Mouse (Mus musculus): ENCODE data around the gene Hoxa9.

Hoxa9 gene

GRCm38 (mm10) chr6:52244471-52245039 lies 13.7 kb upstream of the Hoxa9 start:
- no peak for DNase-seq (ENCODE audit: extremely low read depth, low read depth)

GRCm38 (mm10) chr6:52243681-52244121 lies 12.8 kb upstream of the Hoxa9 start:
- no peak for DNase-seq (ENCODE audit: extremely low read depth, low read depth)

- DNase-seq (ENCODE audit: extremely low read depth, low read depth) = no peak
These were observed 12.0 kb upstream of the Hoxa9 start for GRCm38 (mm10) chr6:52242801-52243332.

DNA sequence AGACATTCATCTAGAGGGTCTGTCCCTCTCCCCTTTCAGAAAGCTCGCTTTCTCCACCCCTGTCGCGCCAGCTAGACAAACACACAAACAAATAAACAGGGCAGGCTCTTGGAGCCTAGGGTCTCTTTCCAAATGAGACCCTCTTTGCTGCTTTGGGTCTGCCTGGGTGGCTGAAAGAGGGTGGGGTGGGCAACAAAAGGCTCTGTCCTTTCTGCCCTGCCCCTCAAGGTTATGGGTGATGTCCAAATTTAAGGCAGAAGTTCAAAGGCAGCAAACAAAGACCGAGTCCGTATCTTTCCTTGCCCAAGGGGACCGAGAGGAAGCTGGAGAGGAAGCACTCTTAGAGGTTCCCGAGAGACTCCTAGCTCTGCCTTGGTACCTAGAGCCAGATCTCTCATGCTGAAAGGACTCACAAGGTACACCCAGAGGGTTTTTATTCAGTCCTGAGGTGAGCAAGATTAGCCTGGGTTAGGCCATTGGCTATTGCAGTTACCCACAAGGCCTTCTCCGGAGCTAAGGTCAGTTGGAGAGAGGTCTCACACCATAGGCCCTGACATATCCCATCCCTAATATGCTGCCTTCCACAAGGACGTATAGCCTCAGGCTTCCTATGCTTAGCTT lies 10.2 kb upstream of the Hoxa9 start:
- DNase-seq (ENCODE audit: extremely low read depth, low read depth) = no peak

- no peak for DNase-seq (ENCODE audit: extremely low read depth, low read depth)
These were observed 9.6 kb upstream of the Hoxa9 start, which contains the start of gene Hoxa10 for GRCm38 (mm10) chr6:52240389-52241000. Gene Hoxa10 (minus strand): TSS chr6:52240854.

DNA sequence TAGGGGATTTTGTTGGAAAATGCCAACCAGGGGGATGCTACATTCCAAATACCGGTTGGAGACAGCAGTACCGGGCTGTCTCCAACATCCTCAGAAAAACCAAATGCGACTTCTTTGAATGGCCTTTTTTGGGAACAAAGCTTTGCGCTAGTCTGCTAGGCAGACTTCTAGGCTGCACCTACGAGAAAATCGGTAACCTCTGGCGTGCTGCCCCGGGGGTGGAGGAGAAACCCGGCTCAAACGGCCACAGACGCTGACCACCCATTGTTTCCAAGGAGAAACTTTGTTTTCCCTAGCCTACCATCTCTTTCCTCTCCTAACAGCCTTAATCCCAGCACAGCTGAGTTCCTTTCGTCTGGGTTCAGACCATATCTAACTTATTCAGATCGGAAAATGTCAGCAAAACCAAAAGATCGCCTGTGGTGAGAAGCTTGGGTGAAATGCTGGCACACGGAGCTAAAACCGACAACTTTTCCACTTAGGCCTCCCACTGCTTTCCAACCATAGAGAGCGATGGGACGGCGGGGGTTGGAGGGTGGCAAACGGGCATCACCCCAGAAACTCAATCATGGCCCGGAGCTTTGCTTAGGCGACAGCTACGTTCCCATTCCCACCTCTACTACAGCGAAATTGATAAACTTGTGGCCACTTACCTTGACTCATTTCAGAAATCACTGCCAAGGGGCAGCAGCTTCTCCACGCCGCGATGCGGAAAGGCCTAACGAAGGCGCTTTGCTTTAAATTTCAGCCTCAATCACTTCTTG lies 8.9 kb upstream of the Hoxa9 start:
- no peak for DNase-seq (ENCODE audit: extremely low read depth, low read depth)

- no peak for DNase-seq (ENCODE audit: extremely low read depth, low read depth)
These were observed 8.1 kb upstream of the Hoxa9 start for GRCm38 (mm10) chr6:52238976-52239375.

DNA sequence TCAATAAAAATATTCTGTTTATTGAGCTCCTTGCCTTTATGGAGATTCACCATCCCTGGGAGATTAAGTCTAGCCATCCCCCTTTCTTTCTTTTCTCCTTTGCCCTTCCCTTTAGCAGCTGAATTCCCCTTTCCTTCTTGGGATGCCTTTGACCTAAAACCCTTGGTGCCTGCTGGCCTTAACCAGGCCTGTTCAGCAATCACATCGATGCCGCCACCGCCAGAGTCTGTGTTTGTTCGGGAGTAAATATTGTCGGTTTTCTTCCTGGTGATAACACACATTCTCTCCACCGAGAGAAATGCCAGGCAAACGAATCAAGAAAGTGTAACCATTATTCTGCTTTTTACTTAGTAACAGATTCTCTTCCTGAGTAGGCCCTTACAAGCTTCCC lies 7.3 kb upstream of the Hoxa9 start:
- no peak for DNase-seq (ENCODE audit: extremely low read depth, low read depth)

- DNase-seq (ENCODE audit: extremely low read depth, low read depth) = no peak
These were observed 6.7 kb upstream of the Hoxa9 start for GRCm38 (mm10) chr6:52237346-52238154.

DNA sequence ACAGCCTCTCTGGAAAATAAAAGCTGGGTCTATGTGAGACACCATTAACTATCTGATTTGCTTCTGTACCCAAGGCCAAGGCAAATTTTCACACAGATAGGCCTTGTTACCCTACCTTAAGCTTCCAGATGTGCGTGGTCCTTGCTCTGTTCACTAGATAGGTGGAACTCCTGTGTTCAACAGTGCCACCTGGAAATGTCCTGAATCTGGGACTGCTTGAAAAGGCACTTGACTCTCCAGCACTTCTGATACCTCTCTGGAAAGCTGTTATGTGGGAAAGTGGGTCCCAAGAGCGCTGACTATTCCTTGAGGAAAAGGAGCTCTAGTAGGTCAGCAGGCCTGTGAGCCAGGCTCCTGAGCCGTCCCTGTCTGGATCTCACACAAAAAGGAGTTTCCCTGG lies 5.9 kb upstream of the Hoxa9 start:
- no peak for DNase-seq (ENCODE audit: extremely low read depth, low read depth)

DNA sequence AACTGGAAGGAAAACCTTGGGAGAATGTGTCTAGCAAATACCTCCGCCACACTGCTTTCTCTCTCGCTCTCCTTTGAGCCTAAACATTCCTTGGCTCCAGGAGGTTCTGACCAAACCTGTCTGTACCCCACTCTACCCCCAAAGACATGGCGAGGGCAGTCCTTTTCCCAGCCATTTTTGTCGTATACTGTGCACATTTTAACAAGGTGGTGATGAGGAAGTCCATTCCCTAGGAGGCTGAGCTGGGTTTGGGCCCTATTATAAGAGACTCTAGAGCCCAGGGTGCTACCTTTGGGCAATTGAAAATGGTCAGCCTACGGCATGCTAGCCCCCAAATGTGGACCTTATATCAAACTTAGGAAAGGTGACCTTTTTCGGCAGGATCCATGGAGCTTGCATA lies 5.0 kb upstream of the Hoxa9 start:
- no peak for DNase-seq (ENCODE audit: extremely low read depth, low read depth)

DNA sequence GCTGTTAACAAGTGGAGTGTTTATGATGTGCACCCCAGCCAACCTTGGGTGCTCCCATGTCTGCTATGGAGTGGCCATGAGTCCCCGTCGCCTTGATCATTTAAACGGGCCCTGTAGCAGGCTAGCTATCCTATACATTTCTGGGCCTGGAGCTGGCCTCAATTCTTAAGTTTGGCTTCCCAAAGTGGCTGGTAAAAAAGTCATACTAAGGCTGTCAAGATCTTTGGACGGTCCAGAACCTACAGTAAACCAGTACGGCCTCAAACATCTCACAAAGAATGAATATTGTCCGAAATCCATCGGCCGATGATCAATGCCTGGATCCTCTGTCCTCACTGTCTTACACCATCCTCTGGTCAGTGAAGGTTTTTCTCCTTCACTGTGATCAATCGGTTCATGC lies 4.4 kb upstream of the Hoxa9 start:
- DNase-seq (ENCODE audit: extremely low read depth, low read depth) = no peak

DNA sequence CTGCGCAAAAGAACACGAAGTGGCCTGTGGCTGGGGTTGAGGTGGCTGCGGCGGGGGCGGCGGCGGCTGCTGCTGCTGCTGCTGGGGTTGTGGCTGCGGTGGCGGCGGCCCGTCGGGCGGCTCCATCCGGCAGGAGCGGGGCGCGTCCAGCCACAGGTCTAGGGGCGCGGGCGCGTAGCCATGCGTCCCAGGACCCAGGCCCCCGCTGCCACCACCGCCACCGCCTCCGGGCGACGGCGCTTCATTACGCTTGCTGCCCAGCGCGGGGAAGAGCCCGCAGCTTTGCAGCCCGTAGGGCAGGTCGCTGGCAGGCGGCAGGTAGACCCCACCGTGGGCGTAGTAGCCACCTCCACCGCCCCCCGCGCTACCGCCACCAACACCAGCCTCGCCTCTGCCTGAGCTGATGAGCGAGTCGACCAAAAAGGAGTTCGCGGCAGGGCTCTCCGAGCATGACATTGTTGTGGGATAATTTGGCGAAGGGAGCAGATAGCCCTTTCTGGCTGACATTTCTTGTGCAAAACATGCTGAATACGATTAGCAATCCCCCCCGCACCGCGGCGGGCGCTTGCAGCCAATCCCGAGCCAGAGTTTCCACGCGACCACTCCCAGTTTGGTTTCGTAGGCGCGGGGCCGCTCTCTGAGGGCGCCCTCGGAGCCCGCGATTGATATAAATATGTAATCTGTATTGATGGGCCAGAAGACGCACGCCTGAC lies 3.7 kb upstream of the Hoxa9 start:
- no peak for DNase-seq (ENCODE audit: extremely low read depth, low read depth)

DNA sequence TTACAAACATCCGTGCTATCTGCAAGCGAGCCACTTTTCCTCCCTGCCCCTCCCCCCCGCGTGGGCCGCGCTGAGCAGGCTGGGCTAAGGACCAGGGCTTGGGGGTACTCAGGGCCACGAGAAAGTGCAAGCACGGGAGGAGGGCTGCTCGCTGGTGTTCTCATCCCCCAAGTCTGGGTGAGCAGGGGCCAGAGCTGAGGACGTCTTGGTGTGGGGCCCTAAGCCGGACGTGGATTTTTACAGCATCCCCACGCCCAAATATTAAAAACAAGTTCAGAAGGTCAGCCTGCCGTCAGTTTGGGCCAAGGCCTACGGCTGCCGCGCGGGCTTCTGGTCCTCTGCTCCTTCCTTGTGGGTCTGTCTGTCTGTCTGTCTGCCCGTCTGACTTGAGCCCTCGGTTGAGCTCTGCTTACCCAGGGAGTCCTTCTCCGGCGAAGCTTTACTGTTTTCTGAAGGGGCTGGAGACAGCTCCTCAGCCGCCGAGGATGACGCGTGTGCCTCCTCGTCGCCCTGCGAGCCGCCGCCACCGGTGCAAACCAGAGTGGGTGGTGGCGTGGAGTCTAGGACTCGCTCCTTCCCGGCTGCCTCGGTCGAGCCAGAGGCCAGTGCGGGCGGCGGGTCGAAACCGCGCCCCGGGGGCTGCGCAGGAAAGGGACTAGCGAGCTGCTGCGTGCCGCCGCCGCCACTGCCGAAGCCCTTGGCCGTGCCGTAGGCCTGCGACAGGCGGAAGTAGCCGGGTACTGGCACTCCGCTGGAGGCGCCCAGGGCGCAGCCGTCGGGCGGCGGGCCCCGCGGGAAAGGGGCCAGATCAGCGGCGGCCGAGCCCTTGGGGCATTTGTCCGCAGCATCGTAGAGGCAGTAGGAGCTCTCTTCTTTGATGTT lies 2.9 kb upstream of the Hoxa9 start:
- DNase-seq (ENCODE audit: extremely low read depth, low read depth) = no peak

DNA sequence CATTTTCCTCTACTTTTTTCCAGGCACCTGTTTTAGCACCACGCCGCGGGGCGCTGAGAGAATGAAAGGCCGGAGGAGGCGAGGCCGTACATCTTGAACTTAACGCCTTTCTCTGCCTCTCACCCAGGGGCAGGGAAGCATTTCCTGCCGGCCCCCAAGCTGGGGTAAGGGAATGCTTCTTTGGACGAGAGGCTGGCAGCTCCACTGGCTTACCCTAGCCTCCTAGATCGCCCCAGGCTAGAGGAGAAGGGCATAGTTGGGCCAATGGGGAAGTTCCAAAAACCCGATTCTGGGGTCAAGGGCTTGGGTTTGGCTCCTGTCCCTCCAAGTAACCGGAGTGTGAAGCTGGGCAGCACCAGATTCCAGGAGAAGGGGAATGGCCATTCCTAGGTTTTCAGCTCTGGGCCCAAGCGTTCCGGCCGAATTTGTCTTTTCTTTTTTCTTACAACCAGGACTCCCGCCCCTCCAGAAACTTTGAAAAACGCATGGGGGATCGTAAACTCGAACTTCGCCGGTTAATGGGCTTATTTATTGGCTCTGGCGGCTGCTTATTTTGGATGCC lies 2.2 kb upstream of the Hoxa9 start:
- DNase-seq (ENCODE audit: extremely low read depth, low read depth) = no peak

GRCm38 (mm10) chr6:52232568-52232965 lies 1.7 kb upstream of the Hoxa9 start:
- DNase-seq (ENCODE audit: extremely low read depth, low read depth) = no peak

- DNase-seq (ENCODE audit: extremely low read depth, low read depth) = no peak
These were observed 1.1 kb upstream of the Hoxa9 start for GRCm38 (mm10) chr6:52231885-52232567.

DNA sequence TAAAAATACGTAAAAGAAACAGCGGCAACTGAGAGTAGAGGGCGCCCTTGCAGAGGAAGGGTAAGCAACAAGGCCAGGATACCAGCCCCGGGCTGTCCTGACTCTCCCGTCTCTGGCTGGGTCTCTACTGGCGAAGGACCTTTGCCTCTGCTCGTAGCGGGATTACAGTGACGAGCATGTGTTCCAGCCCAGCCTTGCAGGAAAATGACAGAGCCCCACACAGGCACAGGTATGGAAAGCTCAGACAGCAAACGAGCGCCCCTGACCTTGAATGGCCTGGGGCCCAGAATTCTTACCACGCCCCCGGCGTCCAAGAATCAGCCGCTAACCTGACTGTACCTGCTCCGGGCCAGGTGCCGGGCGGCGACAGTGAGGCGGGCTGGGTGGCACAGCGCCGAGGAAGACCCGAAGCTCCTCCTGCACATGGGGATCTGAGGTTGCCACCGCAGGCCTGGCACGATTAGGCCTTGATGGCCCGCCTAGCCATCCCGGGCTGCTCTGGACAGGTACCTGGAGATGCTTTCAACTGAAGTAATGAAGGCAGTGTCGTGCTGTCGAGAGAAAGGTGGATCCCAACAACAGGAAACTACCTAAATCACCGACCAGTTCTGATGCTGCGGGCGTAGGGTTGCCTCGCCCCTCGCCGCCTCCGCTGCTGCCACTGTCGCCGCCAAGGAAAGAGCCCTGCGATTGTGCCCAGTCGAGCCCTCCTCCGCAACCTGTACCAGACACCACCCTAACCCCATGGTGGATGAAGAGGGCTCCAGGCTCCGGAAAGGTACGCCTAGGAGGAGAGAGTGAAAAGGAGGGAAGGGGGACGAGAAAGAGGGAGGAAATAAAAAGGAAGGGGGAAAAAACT lies 1.1 kb downstream of the Hoxa9 start:
- no peak for DNase-seq (ENCODE audit: extremely low read depth, low read depth)
